9 mouse cellular contexts compared by ENCODE assay signal in the genomic region with DNA sequence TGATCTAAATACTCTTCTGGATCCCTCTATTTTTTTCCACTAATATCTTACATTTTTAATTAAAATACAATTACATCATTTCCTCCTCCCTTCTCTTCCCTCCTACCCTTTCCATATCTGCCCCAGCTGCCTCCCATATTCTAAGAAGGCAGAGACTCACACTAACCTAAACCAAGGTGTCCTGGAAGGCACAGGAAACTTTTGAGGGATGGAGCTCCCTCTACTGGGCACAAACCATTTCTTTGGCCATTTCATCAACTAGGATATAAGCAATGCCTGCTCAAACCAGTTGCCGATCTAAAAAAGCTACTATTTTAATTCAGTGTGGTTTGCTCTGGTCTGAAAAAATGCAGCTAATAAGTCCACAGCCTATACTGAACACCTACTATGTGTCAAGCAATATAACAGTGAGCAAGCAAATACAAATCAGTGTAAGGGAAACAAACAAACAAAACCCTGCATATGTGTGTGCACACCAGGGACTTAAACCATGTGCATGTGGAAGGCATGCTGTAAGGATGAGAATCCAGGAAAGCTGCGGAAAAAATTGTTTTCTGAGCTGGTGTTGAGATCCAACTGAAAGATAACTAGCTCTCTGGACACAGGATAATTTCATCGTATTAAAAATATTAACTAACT.
DNase-seq lines count a peak whose midpoint lies in the region; ATAC-seq lines count a peak whose summit lies in the region.
"Had no signal": no experiment of that assay in that cellular context is flagged by ENCODE, and none has a peak within 500 bp of the region (broad histone marks: within the 10 kb centered on the region; RNA-seq: fewer than 3 reads in every experiment).

No protein-coding gene starts in this region.

- no peak overlapping the region for H3K4me2 ChIP-seq in embryonic facial prominence, embryonic 11.5 days (ENCODE audit: low read depth, low read length)
- H3K4me2 ChIP-seq in hindbrain, embryonic 16.5 days (ENCODE audit: low read length), result no peak overlapping the region
- H3K4me2 ChIP-seq in midbrain, embryonic 13.5 days (replicated peaks), result no peak overlapping the region

- ATAC-seq in embryonic facial prominence, embryonic 11.5 days (replicated peaks; ENCODE audit: insufficient number of reproducible peaks, low FRiP score, low TSS enrichment, low read depth), result peak; percentile 39; the same call in 1 of the 2 replicates
- peak; percentile 34; the same call in 1 of the 2 replicates for ATAC-seq in hindbrain, embryonic 16.5 days
- ATAC-seq in midbrain, embryonic 13.5 days, result peak; percentile 79

- no peak overlapping the region for H3K4me3 ChIP-seq in embryonic facial prominence, embryonic 11.5 days (ENCODE audit: low read depth, low read length)
- no peak overlapping the region for H3K4me3 ChIP-seq in hindbrain, embryonic 16.5 days (ENCODE audit: low read length)
- H3K4me3 ChIP-seq in midbrain, embryonic 13.5 days (replicated peaks), result no peak overlapping the region
- H3K4me3 ChIP-seq: myocyte had no signal

- no peaks in the 10 kb centered on the region for H3K27me3 ChIP-seq in embryonic facial prominence, embryonic 11.5 days (ENCODE audit: control insufficient read depth, insufficient read depth, low read length)
- H3K27me3 ChIP-seq in hindbrain, embryonic 16.5 days (replicated peaks; ENCODE audit: control insufficient read depth, insufficient read depth, low read length), result no peaks in the 10 kb centered on the region
- no peaks in the 10 kb centered on the region for H3K27me3 ChIP-seq in midbrain, embryonic 13.5 days

- H3K27ac ChIP-seq in embryonic facial prominence, embryonic 11.5 days (replicated peaks; ENCODE audit: low read depth, low read length), result no peak overlapping the region
- H3K27ac ChIP-seq in hindbrain, embryonic 16.5 days (ENCODE audit: low read depth, low read length), result no peak overlapping the region
- H3K27ac ChIP-seq in midbrain, embryonic 13.5 days, result no peak overlapping the region

- H3K9ac ChIP-seq in embryonic facial prominence, embryonic 11.5 days (replicated peaks; ENCODE audit: low read length), result no peak overlapping the region
- H3K9ac ChIP-seq in hindbrain, embryonic 16.5 days (ENCODE audit: low read depth, low read length), result no peak overlapping the region
- no peak overlapping the region for H3K9ac ChIP-seq in midbrain, embryonic 13.5 days (replicated peaks)

- 55% methylated on average over 3 of the region's 3 CpGs for WGBS in embryonic facial prominence, embryonic 11.5 days
- WGBS in hindbrain, embryonic 16.5 days, result 48% methylated on average over 3 of the region's 3 CpGs
- 51% methylated on average over 3 of the region's 3 CpGs for WGBS in midbrain, embryonic 13.5 days

- peak; percentile 20 to 25 for DNase-seq in adrenal gland, adult 18-20 months (ENCODE audit: low spot score in 2 of 2)
- no peak for DNase-seq in adrenal gland, adult 8-10 months
- DNase-seq in ZHBTc4 (ENCODE audit: low read depth, low spot score), result peak; percentile 48
- peak; percentile 82 for DNase-seq in embryonic facial prominence, embryonic 11.5 days (ENCODE audit: low spot score)
- DNase-seq in left cerebral cortex, adult 11 months (ENCODE audit: low spot score), result peak; percentile 39
- DNase-seq in natural killer cell, adult 2 months (ENCODE audit: low spot score in 2 of 2), result no peak

- no peaks in the 10 kb centered on the region for H3K4me1 ChIP-seq in embryonic facial prominence, embryonic 11.5 days (ENCODE audit: control insufficient read depth, insufficient read depth, low read length)
- H3K4me1 ChIP-seq in hindbrain, embryonic 16.5 days (ENCODE audit: control insufficient read depth, insufficient read depth, low read depth, low read length), result no peaks in the 10 kb centered on the region
- no peaks in the 10 kb centered on the region for H3K4me1 ChIP-seq in midbrain, embryonic 13.5 days (replicated peaks)

- H3K9me3 ChIP-seq in embryonic facial prominence, embryonic 11.5 days (replicated peaks; ENCODE audit: control insufficient read depth, low read length), result no peaks in the 10 kb centered on the region
- no peaks in the 10 kb centered on the region for H3K9me3 ChIP-seq in hindbrain, embryonic 16.5 days (ENCODE audit: control insufficient read depth, low read length)
- no peaks in the 10 kb centered on the region for H3K9me3 ChIP-seq in midbrain, embryonic 13.5 days

- H3K36me3 ChIP-seq in embryonic facial prominence, embryonic 11.5 days (replicated peaks; ENCODE audit: control insufficient read depth, insufficient read depth, low read depth, low read length), result no peaks in the 10 kb centered on the region
- H3K36me3 ChIP-seq in hindbrain, embryonic 16.5 days (ENCODE audit: control insufficient read depth, insufficient read depth, low read length), result no peaks in the 10 kb centered on the region
- no peaks in the 10 kb centered on the region for H3K36me3 ChIP-seq in midbrain, embryonic 13.5 days

Comparison
In these comparisons a context has a peak if more than half of its experiments do, and no peak if none do; other contexts are left out.
1. DNase-seq: peak in adrenal gland, adult 18-20 months (2 of 2), ZHBTc4 (single experiment), embryonic facial prominence, embryonic 11.5 days (single experiment) and left cerebral cortex, adult 11 months (single experiment); none in adrenal gland, adult 8-10 months (single experiment) and natural killer cell, adult 2 months (0 of 2).
2. Peak in every context shown above with its lines, with median percentiles within 50 percentile points of each other: ATAC-seq.